Mouse (Mus musculus) right cerebral cortex, adult 2 months (tissue): ENCODE measurements around the gene Larp7.

Experiments used
- DNase-seq, 2 experiments: peaks; one replicate each; pipeline ENCODE4 v3.0.0; 2021 to 2022; ENCODE audit warnings: low spot score in 2 of 2

The Larp7 gene

GRCm38 (mm10) chr3:127512794-127513335 lies 40.3 kb downstream of the Larp7 start:
- no peak for DNase-seq

- no peak for DNase-seq
Observed at GRCm38 (mm10) chr3:127511786-127512746, 41.1 kb downstream of the Larp7 start.

GRCm38 (mm10) chr3:127507878-127508783 lies 45.0 kb downstream of the Larp7 start:
- DNase-seq: no peak

GRCm38 (mm10) chr3:127498742-127499400 lies 54.3 kb downstream of the Larp7 start, which contains the start of gene Ank2:
Gene Ank2 (minus strand): TSS chr3:127499350.
- DNase-seq: peak; percentile 73 to 75

GRCm38 (mm10) chr3:127498197-127498741 lies 54.9 kb downstream of the Larp7 start:
- peak; percentile 34 to 61 for DNase-seq

- no peak for DNase-seq
Observed at GRCm38 (mm10) chr3:127492663-127493062, 60.5 kb downstream of the Larp7 start.

- peak; percentile 25 to 30 for DNase-seq
Observed at GRCm38 (mm10) chr3:127487302-127487701, 65.8 kb downstream of the Larp7 start.
